Mouse (Mus musculus): ENCODE results near the gene Tubgcp4.

DNA sequence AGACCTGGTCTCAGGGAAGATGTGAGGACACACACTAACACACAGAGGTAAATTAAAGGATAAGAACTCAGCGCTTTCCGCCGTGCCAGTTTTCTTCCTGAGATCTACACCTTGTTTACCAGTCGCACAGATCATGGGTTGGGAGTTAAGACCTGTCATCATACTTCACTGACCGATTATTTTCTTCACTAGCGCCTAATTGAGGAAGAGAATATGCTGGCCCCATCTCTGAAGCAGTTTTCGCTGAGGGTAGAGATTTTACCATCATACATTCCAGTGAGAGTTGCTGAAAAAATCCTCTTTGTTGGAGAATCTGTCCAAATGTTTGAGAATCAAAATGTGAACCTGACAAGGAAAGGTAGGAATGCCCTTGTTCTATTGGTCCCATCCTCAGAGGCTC is 13.7 kb downstream of the Tubgcp4 start:
- TF ChIP-seq POLR2A (IDR thresholded peaks at IDR 0.05; ENCODE audit: low read depth, low read length), result no peak
- TF ChIP-seq CTCF (IDR thresholded peaks at IDR 0.05; ENCODE audit: extremely low read depth, insufficient read depth, insufficient read length, insufficient replicate concordance), result no peak
